Mouse (Mus musculus): ENCODE results near the gene Unc5cl.

The Unc5cl gene

DNA sequence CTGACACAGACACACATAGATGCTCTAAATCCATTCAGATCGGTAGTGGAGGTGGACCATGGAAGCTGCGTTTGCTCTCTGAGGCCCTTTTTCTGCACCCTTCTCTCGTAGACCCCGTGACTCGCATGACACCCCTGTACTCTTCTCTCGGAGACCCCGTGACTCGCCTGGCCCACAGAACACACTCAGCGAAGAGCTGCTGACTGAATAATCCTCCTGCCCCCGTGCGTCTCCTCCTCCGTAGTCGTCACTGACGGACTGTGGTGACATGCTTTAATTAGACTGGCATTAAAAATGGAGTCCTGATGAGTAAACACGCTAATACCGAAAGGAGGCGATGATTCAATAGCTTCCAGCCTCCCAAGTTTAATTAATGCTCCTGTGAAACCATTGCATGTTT, 84.6 kb downstream of the Unc5cl start:
- no peak for DNase-seq (ENCODE audit: low read depth, low spot score)

DNA sequence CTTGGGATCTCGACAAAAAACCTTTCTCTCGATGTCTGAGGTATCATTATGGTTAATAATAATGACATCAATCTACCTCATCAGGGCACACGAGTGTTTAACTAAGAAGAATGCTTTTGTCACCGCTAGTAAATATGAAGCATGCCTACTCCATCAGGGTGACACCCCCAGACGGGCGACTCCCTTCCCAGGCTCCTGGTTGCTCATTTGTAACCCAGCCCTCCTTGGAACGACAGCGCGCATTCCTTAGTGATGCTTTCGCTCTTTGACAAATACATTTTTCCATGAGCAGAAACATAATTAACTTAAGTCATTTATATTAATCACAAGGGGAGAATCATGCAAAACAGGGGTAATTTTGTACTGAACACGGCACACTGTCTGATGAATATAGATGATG, 88.0 kb downstream of the Unc5cl start:
- DNase-seq (ENCODE audit: low read depth, low spot score): no peak

DNA sequence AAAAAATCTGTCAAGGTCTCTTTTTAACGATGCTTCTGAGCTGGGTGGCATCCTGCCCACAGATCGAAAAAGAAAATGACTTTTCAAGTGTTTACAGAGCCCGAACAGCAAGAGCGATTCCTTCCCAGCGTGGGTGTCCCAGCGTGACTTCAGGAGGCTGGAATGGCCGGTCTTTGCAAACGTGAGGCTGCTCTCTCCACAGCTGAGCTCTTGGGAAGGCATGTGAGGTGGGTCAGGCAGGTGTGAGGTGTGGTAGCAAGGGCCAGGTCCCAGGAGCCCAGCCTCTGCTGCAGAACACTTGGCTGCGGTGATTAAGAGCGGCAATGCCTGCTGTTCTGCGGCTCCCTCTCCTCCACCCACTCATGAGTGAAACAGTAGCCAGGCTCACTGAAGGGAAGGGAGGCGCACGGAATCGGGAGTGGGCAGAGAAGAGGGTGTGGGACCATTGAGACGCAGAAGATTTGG, 88.6 kb downstream of the Unc5cl start:
- no peak for DNase-seq (ENCODE audit: low read depth, low spot score)

- no peak for DNase-seq (ENCODE audit: low read depth, low spot score)
These were observed 90.0 kb downstream of the Unc5cl start for GRCm38 (mm10) chr17:48544722-48545121.

DNA sequence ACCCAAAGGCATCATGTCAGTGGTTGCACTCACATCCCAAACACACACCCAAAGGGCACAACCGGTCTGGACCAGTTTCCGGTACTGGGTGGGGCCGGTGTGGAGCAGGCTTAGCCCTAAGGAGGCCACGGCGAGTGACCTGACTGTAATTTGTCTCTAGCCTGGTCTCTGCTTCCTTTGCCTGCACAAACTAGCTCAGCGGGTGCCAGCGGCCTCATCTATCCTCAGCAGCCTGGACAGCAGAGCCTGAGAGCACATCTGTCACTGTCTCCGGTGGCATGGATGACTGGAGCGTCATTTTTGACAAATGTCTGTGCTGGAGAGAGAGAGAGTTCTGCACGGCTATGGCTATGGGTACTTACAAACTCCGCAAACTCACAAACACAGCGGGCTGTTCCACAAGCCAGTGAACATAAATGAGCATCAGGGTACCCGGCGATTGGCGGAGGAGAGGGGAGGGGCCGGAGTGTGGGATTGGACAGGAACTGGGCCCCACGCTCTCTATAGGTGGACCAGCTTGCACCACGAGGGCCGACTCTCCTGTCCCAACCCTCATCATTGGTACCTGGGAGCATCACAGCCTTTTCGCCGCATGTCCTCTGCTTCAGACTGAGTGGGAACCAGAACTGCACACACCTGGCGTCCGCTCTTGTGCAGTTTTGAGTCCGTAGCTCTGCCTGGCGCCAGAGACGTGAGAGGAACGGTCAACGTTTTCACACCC, 90.7 kb downstream of the Unc5cl start:
- DNase-seq (ENCODE audit: low read depth, low spot score): no peak

GRCm38 (mm10) chr17:48546036-48546435, 91.3 kb downstream of the Unc5cl start:
- DNase-seq (ENCODE audit: low read depth, low spot score): no peak

DNA sequence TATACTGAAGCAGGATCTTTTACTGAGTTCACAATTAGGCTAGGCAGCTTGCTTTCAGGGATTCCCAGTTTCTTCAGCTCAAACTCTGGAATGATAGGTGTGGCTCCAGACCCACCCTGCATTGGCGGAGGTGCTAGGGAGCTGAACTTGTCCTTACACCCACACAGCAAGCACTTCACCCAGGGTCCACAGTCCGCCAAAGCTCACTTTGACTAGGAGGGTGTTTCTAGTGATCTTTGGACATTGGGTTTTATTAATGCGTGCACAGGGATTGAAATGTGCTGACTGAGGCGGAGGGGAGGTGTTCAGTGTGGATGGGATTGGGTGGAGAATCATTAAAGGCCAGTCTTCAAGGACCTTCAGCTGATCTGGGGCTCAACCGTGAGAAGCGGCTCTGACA, 93.0 kb downstream of the Unc5cl start:
- no peak for DNase-seq (ENCODE audit: low read depth, low spot score)

DNA sequence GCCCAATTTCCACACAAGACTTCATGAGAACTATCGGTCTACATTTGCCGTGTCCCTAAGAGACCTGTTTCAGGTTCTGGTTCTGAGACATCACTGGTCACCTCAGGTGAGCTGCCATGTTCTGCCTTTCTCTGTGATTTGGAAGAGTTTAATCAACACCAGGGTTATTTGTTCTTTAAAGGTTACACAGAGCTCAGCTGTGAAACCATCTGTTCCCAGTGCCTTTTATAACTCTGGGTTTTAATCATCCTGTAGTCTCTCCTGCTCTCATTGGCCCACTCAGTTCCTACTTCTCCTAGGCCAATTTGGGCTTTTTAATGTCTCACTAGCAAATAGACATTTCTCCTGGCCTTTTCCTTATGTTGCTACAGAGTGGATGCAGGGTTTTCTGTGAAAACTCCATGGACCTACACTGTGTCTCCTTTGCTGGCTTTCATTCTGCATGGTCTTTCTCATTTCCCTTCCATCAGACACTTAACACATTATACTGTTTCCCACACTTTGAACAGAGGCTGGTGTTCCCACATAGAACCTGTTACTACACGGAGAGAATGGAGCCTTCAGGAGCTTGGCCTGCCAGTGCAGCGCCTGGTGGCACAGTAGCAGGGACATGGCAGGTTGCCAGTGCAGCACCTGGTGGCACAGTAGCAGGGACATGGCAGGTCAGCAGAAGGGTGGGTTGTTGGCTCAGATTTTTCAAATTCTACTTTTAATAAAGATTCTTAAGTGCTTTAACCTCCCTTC, 97.3 kb downstream of the Unc5cl start:
- DNase-seq (ENCODE audit: low read depth, low spot score): no peak

- no peak for DNase-seq (ENCODE audit: low read depth, low spot score)
These were observed 97.8 kb downstream of the Unc5cl start for GRCm38 (mm10) chr17:48552532-48552915.

- no peak for DNase-seq (ENCODE audit: low read depth, low spot score)
These were observed 101.7 kb downstream of the Unc5cl start for GRCm38 (mm10) chr17:48556223-48556962.

DNA sequence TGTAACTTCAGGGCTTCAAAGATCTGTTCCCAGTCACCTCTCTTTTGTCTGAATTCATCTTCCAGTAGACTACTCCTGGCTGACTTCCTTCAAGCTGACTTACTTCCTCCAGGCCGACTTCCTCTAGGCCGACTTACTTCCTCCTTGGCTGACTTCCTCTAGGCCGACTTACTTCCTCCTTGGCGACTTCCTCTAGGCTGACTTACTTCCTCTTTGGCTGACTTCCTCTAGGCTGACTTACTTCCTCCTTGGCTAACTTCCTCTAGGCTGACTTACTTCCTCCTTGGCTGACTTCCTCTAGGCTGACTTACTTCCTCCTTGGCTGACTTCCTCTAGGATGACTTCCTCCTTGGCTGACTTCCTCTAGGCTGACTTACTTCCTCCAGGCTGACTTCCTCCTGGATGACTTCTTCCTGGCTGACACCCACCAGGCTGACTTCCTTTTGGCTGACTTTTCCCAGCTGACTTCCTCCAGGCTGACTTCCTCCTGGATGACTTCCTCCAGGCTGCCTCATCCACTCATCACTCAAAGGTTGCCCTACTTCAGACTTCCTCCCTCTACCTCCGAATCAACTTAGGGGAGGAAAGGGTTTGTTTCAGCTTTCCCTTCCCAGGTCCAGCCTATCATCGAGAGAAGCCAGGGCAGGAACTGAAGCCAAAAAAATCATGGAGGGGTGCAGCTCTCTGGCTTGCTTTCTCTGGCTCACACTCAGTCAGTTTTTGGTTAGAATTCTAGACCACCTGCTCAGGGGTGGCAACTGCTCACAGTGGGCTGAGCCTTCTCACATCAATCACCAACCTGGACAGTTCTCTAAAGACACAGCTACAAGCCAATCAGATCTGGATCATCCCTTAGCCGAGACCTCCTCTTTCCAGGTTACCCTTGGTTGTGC, 103.4 kb downstream of the Unc5cl start:
- DNase-seq (ENCODE audit: low read depth, low spot score): no peak

DNA sequence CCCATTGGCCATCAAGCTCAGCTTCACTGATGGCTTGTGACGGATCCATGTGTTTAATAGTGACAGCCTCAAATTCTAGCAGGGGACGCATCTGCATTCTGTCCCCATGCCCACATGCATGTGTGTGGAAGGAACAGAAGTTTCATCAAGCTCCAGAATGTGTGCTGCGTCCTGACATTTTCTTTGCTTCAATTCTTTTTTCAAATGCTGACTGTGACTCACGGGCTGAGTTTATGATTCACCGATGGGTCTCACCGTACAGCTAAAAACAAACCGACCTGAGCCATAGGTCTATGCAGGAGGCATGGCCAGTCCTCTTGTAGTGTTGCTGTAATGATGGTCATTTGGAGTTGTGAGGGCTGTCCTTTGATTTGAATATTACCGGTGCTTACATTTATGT, 110.2 kb downstream of the Unc5cl start:
- DNase-seq (ENCODE audit: low read depth, low spot score): no peak

GRCm38 (mm10) chr17:48569656-48570055, 115.0 kb downstream of the Unc5cl start:
- no peak for DNase-seq (ENCODE audit: low read depth, low spot score)

GRCm38 (mm10) chr17:48581153-48581552, 126.5 kb downstream of the Unc5cl start:
- no peak for DNase-seq (ENCODE audit: low read depth, low spot score)

DNA sequence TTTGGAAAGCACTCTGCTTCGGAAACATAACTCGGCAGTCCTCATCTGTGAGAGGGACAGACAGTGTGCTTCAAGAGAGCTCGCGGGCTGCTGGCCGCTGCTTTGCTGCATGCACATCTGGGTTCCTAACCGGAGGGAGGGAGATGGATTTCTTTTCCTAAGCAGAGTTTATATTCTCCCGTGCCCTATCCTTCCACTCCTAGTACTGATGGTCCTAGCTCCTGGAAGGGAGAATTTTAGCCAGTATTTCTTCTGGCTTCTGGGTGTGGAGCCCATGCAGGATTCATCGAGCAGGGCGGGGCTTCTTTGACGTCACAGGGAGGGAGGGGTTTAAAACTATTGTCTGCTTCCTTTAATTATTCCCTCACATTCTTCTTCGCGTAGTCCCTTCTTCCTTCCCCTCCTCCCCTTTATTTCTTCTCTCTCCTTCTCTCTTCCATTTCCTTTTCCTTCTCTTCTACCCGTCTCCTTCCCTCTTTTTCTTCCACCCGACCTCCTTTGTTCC, 127.8 kb downstream of the Unc5cl start:
- DNase-seq (ENCODE audit: low read depth, low spot score): no peak

DNA sequence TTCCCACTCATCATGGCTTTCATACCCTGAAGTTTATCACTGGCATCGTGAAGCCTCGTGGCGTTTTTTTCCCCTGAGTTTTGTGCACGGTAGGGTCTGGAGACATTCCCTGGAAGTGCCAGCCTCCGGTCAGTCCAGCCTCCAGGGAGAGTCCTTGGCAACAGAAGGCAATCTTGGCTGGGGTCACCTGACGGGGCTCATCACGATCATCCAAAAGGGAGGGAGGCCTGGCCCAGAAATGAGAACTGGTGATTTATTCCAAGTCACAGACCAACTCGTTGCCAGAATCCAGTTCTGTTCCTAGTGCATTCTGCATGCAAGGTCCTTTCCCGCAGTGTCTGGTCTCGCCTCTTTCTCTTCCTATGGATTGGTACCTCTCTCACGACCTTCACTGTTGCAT, 128.7 kb downstream of the Unc5cl start:
- no peak for DNase-seq (ENCODE audit: low read depth, low spot score)

GRCm38 (mm10) chr17:48585902-48586359, 131.2 kb downstream of the Unc5cl start:
- no peak for DNase-seq (ENCODE audit: low read depth, low spot score)

DNA sequence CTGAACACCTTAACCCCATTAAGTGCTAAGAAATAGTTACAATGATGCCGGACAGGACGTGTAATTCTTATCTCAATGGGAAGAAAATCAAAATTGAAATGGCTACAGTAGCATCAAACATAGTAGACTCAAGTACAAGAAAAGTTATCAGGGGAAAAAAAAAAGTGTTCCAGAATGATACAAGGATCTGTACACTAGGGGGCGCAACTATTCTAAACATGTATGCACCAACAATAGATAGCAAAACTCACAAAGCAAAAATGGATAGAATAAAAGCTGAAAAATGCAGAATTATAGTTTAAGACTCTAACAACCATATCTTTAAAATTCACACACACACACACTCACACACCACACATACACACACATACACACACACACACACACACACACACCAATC, 134.0 kb downstream of the Unc5cl start:
- peak; percentile 45 for DNase-seq (ENCODE audit: low read depth, low spot score)

All from 3T3-L1 (cell line).